ENCODE assay signal across 9 mouse cellular contexts in genomic region chr4:82499725-82500577, GRCm38 (mm10).
DNase-seq lines count a peak whose midpoint lies in the region; ATAC-seq lines count a peak whose summit lies in the region.
"Had no signal": no experiment of that assay in that cellular context is flagged by ENCODE, and none has a peak within 500 bp of the region (broad histone marks: within the 10 kb centered on the region; RNA-seq: fewer than 3 reads in every experiment).

No protein-coding gene starts in this region.

- peak; percentile 37 to 56 for DNase-seq in cerebellum, postnatal 10 days
- DNase-seq in cerebellum, postnatal 4 days (ENCODE audit: low spot score in 2 of 2): no peak
- no peak for DNase-seq in lung, postnatal 14 days
- no peak for DNase-seq in embryo, embryonic 11 days
- no peak for DNase-seq in thymus, postnatal 25 days
- DNase-seq: kidney, adult 8-10 months had no signal

- WGBS in lung, embryonic 16.5 days: 27% methylated on average over 9 of the region's 9 CpGs
- 59% methylated on average over 9 of the region's 9 CpGs for WGBS in intestine, embryonic 16.5 days
- 56% methylated on average over 9 of the region's 9 CpGs for WGBS in stomach, embryonic 14.5 days

- peak overlapping the region; percentile 72 for H3K4me2 ChIP-seq in lung, embryonic 16.5 days (ENCODE audit: low read depth, low read length)
- H3K4me2 ChIP-seq in intestine, embryonic 16.5 days (ENCODE audit: low read depth, low read length): peak overlapping the region; percentile 38; the same call in 1 of the 2 replicates
- H3K4me2 ChIP-seq in stomach, embryonic 14.5 days (replicated peaks; ENCODE audit: low read depth, low read length): peak overlapping the region; percentile 91

- H3K9me3 ChIP-seq in lung, embryonic 16.5 days (ENCODE audit: control insufficient read depth, low read length): no peaks in the 10 kb centered on the region
- no peaks in the 10 kb centered on the region for H3K9me3 ChIP-seq in intestine, embryonic 16.5 days (ENCODE audit: control insufficient read depth, low read length)
- no peaks in the 10 kb centered on the region for H3K9me3 ChIP-seq in stomach, embryonic 14.5 days (ENCODE audit: control insufficient read depth, low read depth, low read length)

- H3K4me1 ChIP-seq in lung, embryonic 16.5 days (replicated peaks; ENCODE audit: control insufficient read depth, insufficient read depth, low read length): peaks cover 29% of the 10 kb centered on the region
- peaks cover 16% of the 10 kb centered on the region for H3K4me1 ChIP-seq in intestine, embryonic 16.5 days (ENCODE audit: control insufficient read depth, insufficient read depth, low read length)
- peaks cover 35% of the 10 kb centered on the region for H3K4me1 ChIP-seq in stomach, embryonic 14.5 days (ENCODE audit: control insufficient read depth, insufficient read depth, low read length)

- H3K27ac ChIP-seq in lung, embryonic 16.5 days (ENCODE audit: low read length): peak overlapping the region; percentile 76
- H3K27ac ChIP-seq in intestine, embryonic 16.5 days (ENCODE audit: low read length): peak overlapping the region; percentile 28; the same call in 1 of the 2 replicates
- H3K27ac ChIP-seq in stomach, embryonic 14.5 days (ENCODE audit: low read length): no peak overlapping the region

- H3K27me3 ChIP-seq in lung, embryonic 16.5 days (ENCODE audit: control insufficient read depth, insufficient read depth, low read depth, low read length): no peaks in the 10 kb centered on the region
- H3K27me3 ChIP-seq in intestine, embryonic 16.5 days (replicated peaks; ENCODE audit: control insufficient read depth, insufficient read depth, low read length): no peaks in the 10 kb centered on the region
- H3K27me3 ChIP-seq in stomach, embryonic 14.5 days (ENCODE audit: control insufficient read depth, insufficient read depth, low read length): no peaks in the 10 kb centered on the region

- peak overlapping the region; percentile 74 for H3K9ac ChIP-seq in lung, embryonic 16.5 days (ENCODE audit: low read length)
- peak overlapping the region; percentile 14; the same call in 1 of the 2 replicates for H3K9ac ChIP-seq in intestine, embryonic 16.5 days (ENCODE audit: low read depth, low read length)
- H3K9ac ChIP-seq in stomach, embryonic 14.5 days (replicated peaks; ENCODE audit: low read depth, low read length): no peak overlapping the region

- H3K4me3 ChIP-seq in lung, embryonic 16.5 days (ENCODE audit: low read length): peak overlapping the region; percentile 51
- peak overlapping the region; percentile 11; the same call in 1 of the 2 replicates for H3K4me3 ChIP-seq in intestine, embryonic 16.5 days (ENCODE audit: low read length)
- peak overlapping the region; percentile 99; the same call in 1 of the 2 replicates for H3K4me3 ChIP-seq in stomach, embryonic 14.5 days (ENCODE audit: low read depth, low read length)

- ATAC-seq in lung, embryonic 16.5 days (ENCODE audit: low read depth): no peak
- ATAC-seq in intestine, embryonic 16.5 days: no peak
- no peak for ATAC-seq in stomach, embryonic 14.5 days (ENCODE audit: insufficient number of reproducible peaks, insufficient read depth, low FRiP score, low read depth)

- H3K36me3 ChIP-seq in lung, embryonic 16.5 days (ENCODE audit: control insufficient read depth, insufficient read depth, low read length): peaks cover 8% of the 10 kb centered on the region; the same call in 1 of the 2 replicates
- H3K36me3 ChIP-seq in intestine, embryonic 16.5 days (ENCODE audit: control insufficient read depth, insufficient read depth, low read length): 0 out of 2 replicates have a peak, but pooled peaks cover 11% of the 10 kb centered on the region
- peaks cover 16% of the 10 kb centered on the region for H3K36me3 ChIP-seq in stomach, embryonic 14.5 days (ENCODE audit: control insufficient read depth, insufficient read depth, low read length)

Comparison
In these comparisons a context has a peak if more than half of its experiments do, and no peak if none do; other contexts are left out.
1. DNase-seq: peak in cerebellum, postnatal 10 days (2 of 2); none in cerebellum, postnatal 4 days (0 of 2), lung, postnatal 14 days (single experiment), embryo, embryonic 11 days (single experiment) and thymus, postnatal 25 days (single experiment).
2. H3K4me2 ChIP-seq: peak in every context shown above with its lines; median percentile 91 in stomach, embryonic 14.5 days; 72 in lung, embryonic 16.5 days; 38 in intestine, embryonic 16.5 days.
3. H3K4me3 ChIP-seq: peak in every context shown above with its lines; median percentile 99 in stomach, embryonic 14.5 days; 51 in lung, embryonic 16.5 days; 11 in intestine, embryonic 16.5 days.